Mouse (Mus musculus) CD4-positive, CD25-positive, alpha-beta regulatory T cell, adult 2 months (primary cell): Measurements from ENCODE around the gene Bmf.

Experiments used
- DNase-seq: peaks from one replicate; pipeline ENCODE4 v3.0.0-alpha.2; 2012; ENCODE audit warnings: low read depth, low spot score

Bmf gene

GRCm38 (mm10) chr2:118520042-118520933, 29.2 kb downstream of the Bmf start:
- DNase-seq: no peak

- DNase-seq: no peak
Observed at GRCm38 (mm10) chr2:118512418-118513377, 36.8 kb downstream of the Bmf start.

GRCm38 (mm10) chr2:118511779-118512417, 37.6 kb downstream of the Bmf start:
- DNase-seq: no peak

GRCm38 (mm10) chr2:118510447-118511310, 38.8 kb downstream of the Bmf start:
- DNase-seq: no peak

GRCm38 (mm10) chr2:118509688-118510446, 39.6 kb downstream of the Bmf start:
- no peak for DNase-seq

GRCm38 (mm10) chr2:118507126-118507525, 42.4 kb downstream of the Bmf start:
- DNase-seq: no peak

GRCm38 (mm10) chr2:118500191-118500590, 49.3 kb downstream of the Bmf start:
- DNase-seq: no peak

GRCm38 (mm10) chr2:118499135-118499961, 50.1 kb downstream of the Bmf start:
- peak; percentile 45 for DNase-seq

GRCm38 (mm10) chr2:118498476-118498875, 51.0 kb downstream of the Bmf start:
- DNase-seq: no peak

- DNase-seq: no peak
Observed at GRCm38 (mm10) chr2:118497890-118498289, 51.6 kb downstream of the Bmf start.

GRCm38 (mm10) chr2:118495024-118495423, 54.5 kb downstream of the Bmf start:
- peak; percentile 29 for DNase-seq

GRCm38 (mm10) chr2:118491741-118492395, 57.6 kb downstream of the Bmf start:
- DNase-seq: no peak

GRCm38 (mm10) chr2:118491281-118491731, 58.2 kb downstream of the Bmf start:
- peak; percentile 71 for DNase-seq

GRCm38 (mm10) chr2:118490241-118491091, 59.0 kb downstream of the Bmf start:
- DNase-seq: peak; percentile 59

- peak; percentile 78 for DNase-seq
Observed at GRCm38 (mm10) chr2:118487806-118488205, 61.7 kb downstream of the Bmf start.

- DNase-seq: peak; percentile 88
Observed at GRCm38 (mm10) chr2:118486933-118487332, 62.6 kb downstream of the Bmf start.

- DNase-seq: no peak
Observed at GRCm38 (mm10) chr2:118485415-118485814, 64.1 kb downstream of the Bmf start.
